Mouse (Mus musculus) lung, postnatal 4 days (tissue): ENCODE data around the gene Ube2d1.

Experiments used
- DNase-seq, 2 experiments: peaks; one replicate each; pipeline ENCODE4 v3.0.0; 2021

Gene Ube2d1

GRCm38 (mm10) chr10:71284511-71285125, 444 bp downstream of the Ube2d1 start:
- no peak for DNase-seq

- no peak for DNase-seq
These were observed 941 bp downstream of the Ube2d1 start for GRCm38 (mm10) chr10:71284131-71284510.

- no peak for DNase-seq
These were observed 11.9 kb downstream of the Ube2d1 start for GRCm38 (mm10) chr10:71273008-71273739.

- no peak for DNase-seq
These were observed 17.1 kb downstream of the Ube2d1 start for GRCm38 (mm10) chr10:71267973-71268372.

- no peak for DNase-seq
These were observed 17.6 kb downstream of the Ube2d1 start for GRCm38 (mm10) chr10:71267511-71267910.

- DNase-seq: no peak
These were observed 20.0 kb downstream of the Ube2d1 start for GRCm38 (mm10) chr10:71265067-71265466.

GRCm38 (mm10) chr10:71261637-71262036, 23.4 kb downstream of the Ube2d1 start:
- DNase-seq: no peak

GRCm38 (mm10) chr10:71258943-71259342, 26.1 kb downstream of the Ube2d1 start:
- no peak for DNase-seq

- DNase-seq: no peak
These were observed 26.5 kb downstream of the Ube2d1 start for GRCm38 (mm10) chr10:71258516-71258915.

GRCm38 (mm10) chr10:71253147-71253546, 31.9 kb downstream of the Ube2d1 start:
- no peak for DNase-seq

GRCm38 (mm10) chr10:71252421-71252820, 32.6 kb downstream of the Ube2d1 start:
- DNase-seq: no peak

GRCm38 (mm10) chr10:71251846-71252245, 33.2 kb downstream of the Ube2d1 start:
- DNase-seq: no peak

- no peak for DNase-seq
These were observed 33.8 kb downstream of the Ube2d1 start for GRCm38 (mm10) chr10:71251256-71251655.

- DNase-seq: no peak
These were observed 34.6 kb downstream of the Ube2d1 start for GRCm38 (mm10) chr10:71250472-71250871.

- DNase-seq: no peak
These were observed 35.8 kb downstream of the Ube2d1 start for GRCm38 (mm10) chr10:71249086-71249880.

- peak in 1 of 2 experiments; percentile 7 for DNase-seq
These were observed 38.1 kb downstream of the Ube2d1 start for GRCm38 (mm10) chr10:71246956-71247355.

- peak in 1 of 2 experiments; percentile 8 for DNase-seq
These were observed 45.5 kb downstream of the Ube2d1 start for GRCm38 (mm10) chr10:71239479-71240120.

GRCm38 (mm10) chr10:71238240-71238554, 46.9 kb downstream of the Ube2d1 start, which contains the start of gene Tfam:
Tfam (minus strand) TSS chr10:71238280.
- no peak for DNase-seq

- DNase-seq: peak; percentile 97
These were observed 47.4 kb downstream of the Ube2d1 start for GRCm38 (mm10) chr10:71237516-71238239.

GRCm38 (mm10) chr10:71234071-71234470, 51.0 kb downstream of the Ube2d1 start:
- DNase-seq: no peak

GRCm38 (mm10) chr10:71225894-71226293, 59.2 kb downstream of the Ube2d1 start:
- DNase-seq: peak; percentile 64 to 83

- DNase-seq: no peak
These were observed 62.0 kb downstream of the Ube2d1 start for GRCm38 (mm10) chr10:71223101-71223500.

- no peak for DNase-seq
These were observed 62.4 kb downstream of the Ube2d1 start for GRCm38 (mm10) chr10:71222639-71223038.
